Mouse (Mus musculus): ENCODE data around the gene Dbx1. TPM values are rescaled to one million over a fixed set of nuclear protein-coding genes. Genes with fewer than 3 reads are reported as not detected.

Dbx1 gene
- polyA plus RNA-seq (2014; fragmentation: Nextera tagmentation; extraction: Ambion mirVana) = 1.3 and 12.9 TPM in 2 replicates

- WGBS = under 1% methylated on average over 31 of the region's 33 CpGs
- Histone ChIP-seq H3K4me2 (replicated peaks) (no peak within 1 kb of the TSS), H3K9me3 (ENCODE audit: control insufficient read depth, low read length) (no peaks in the 10 kb centered on the region), H3K9ac (no peak within 1 kb of the TSS), H3K4me1 (replicated peaks; ENCODE audit: control insufficient read depth, insufficient read depth, low read length) (peaks cover 11% of the 10 kb centered on the region; the same call in 1 of the 2 replicates), H3K27ac (no peak within 1 kb of the TSS), H3K4me3 (replicated peaks; ENCODE audit: low read length) (peak within 1 kb of the TSS; percentile 6; the same call in 1 of the 2 replicates), H3K36me3 (replicated peaks; ENCODE audit: control insufficient read depth, insufficient read depth) (no peaks in the 10 kb centered on the region), H3K27me3 (ENCODE audit: control insufficient read depth, insufficient read depth, low read length) (peaks cover 94% of the 10 kb centered on the region)
- ATAC-seq (ENCODE audit: low FRiP score) = peak; percentile 44; the same call in 1 of the 2 replicates
- no peak for DNase-seq (ENCODE audit: low spot score)
These were observed at the start of gene Dbx1 for GRCm38 (mm10) chr7:49636491-49637115. Dbx1 (minus strand) TSS chr7:49636849.

GRCm38 (mm10) chr7:49678826-49679377 lies 42.3 kb upstream of the Dbx1 start:
- H3K36me3 ChIP-seq (replicated peaks; ENCODE audit: control insufficient read depth, insufficient read depth) = no peaks in the 10 kb centered on the region
- no peaks in the 10 kb centered on the region for H3K9me3 ChIP-seq (ENCODE audit: control insufficient read depth, low read length)
- ATAC-seq (ENCODE audit: low FRiP score) = no peak
- 8% methylated on average over 9 of the region's 9 CpGs for WGBS
- H3K4me3 ChIP-seq (replicated peaks; ENCODE audit: low read length) = no peak overlapping the region
- no peak overlapping the region for H3K9ac ChIP-seq
- H3K27ac ChIP-seq = no peak overlapping the region
- peaks cover 99% of the 10 kb centered on the region for H3K27me3 ChIP-seq (ENCODE audit: control insufficient read depth, insufficient read depth, low read length)
- H3K4me2 ChIP-seq (replicated peaks) = no peak overlapping the region
- DNase-seq (ENCODE audit: low spot score) = no peak
- no peaks in the 10 kb centered on the region for H3K4me1 ChIP-seq (replicated peaks; ENCODE audit: control insufficient read depth, insufficient read depth, low read length)

- peak; percentile 55 for DNase-seq (ENCODE audit: low spot score)
- Histone ChIP-seq H3K27ac (no peak overlapping the region), H3K36me3 (replicated peaks; ENCODE audit: control insufficient read depth, insufficient read depth) (no peaks in the 10 kb centered on the region), H3K9me3 (ENCODE audit: control insufficient read depth, low read length) (no peaks in the 10 kb centered on the region), H3K27me3 (ENCODE audit: control insufficient read depth, insufficient read depth, low read length) (peaks cover 99% of the 10 kb centered on the region), H3K4me2 (replicated peaks) (no peak overlapping the region), H3K9ac (no peak overlapping the region), H3K4me1 (replicated peaks; ENCODE audit: control insufficient read depth, insufficient read depth, low read length) (no peaks in the 10 kb centered on the region), H3K4me3 (replicated peaks; ENCODE audit: low read length) (no peak overlapping the region)
- no peak for ATAC-seq (ENCODE audit: low FRiP score)
- WGBS = 1% methylated on average over 22 of the region's 22 CpGs
These were observed 41.6 kb upstream of the Dbx1 start for GRCm38 (mm10) chr7:49678100-49678825.

GRCm38 (mm10) chr7:49677166-49677565 lies 40.5 kb upstream of the Dbx1 start:
- H3K36me3 ChIP-seq (replicated peaks; ENCODE audit: control insufficient read depth, insufficient read depth) = no peaks in the 10 kb centered on the region
- H3K4me1 ChIP-seq (replicated peaks; ENCODE audit: control insufficient read depth, insufficient read depth, low read length) = no peaks in the 10 kb centered on the region
- H3K4me3 ChIP-seq (replicated peaks; ENCODE audit: low read length) = no peak overlapping the region
- no peak for ATAC-seq (ENCODE audit: low FRiP score)
- WGBS = 2% methylated on average over 9 of the region's 9 CpGs
- no peak overlapping the region for H3K27ac ChIP-seq
- H3K4me2 ChIP-seq (replicated peaks) = no peak overlapping the region
- no peak overlapping the region for H3K9ac ChIP-seq
- no peak for DNase-seq (ENCODE audit: low spot score)
- H3K27me3 ChIP-seq (ENCODE audit: control insufficient read depth, insufficient read depth, low read length) = peaks cover 98% of the 10 kb centered on the region
- no peaks in the 10 kb centered on the region for H3K9me3 ChIP-seq (ENCODE audit: control insufficient read depth, low read length)

- ATAC-seq (ENCODE audit: low FRiP score) = no peak
- no peaks in the 10 kb centered on the region for H3K9me3 ChIP-seq (ENCODE audit: control insufficient read depth, low read length)
- H3K9ac ChIP-seq = no peak overlapping the region
- H3K27ac ChIP-seq = no peak overlapping the region
- H3K4me1 ChIP-seq (replicated peaks; ENCODE audit: control insufficient read depth, insufficient read depth, low read length) = no peaks in the 10 kb centered on the region
- peaks cover 98% of the 10 kb centered on the region for H3K27me3 ChIP-seq (ENCODE audit: control insufficient read depth, insufficient read depth, low read length)
- DNase-seq (ENCODE audit: low spot score) = no peak
- H3K4me2 ChIP-seq (replicated peaks) = no peak overlapping the region
- H3K4me3 ChIP-seq (replicated peaks; ENCODE audit: low read length) = no peak overlapping the region
- WGBS = 12% methylated on average over 5 of the region's 5 CpGs
- H3K36me3 ChIP-seq (replicated peaks; ENCODE audit: control insufficient read depth, insufficient read depth) = no peaks in the 10 kb centered on the region
These were observed 40.0 kb upstream of the Dbx1 start for GRCm38 (mm10) chr7:49676627-49677026.

GRCm38 (mm10) chr7:49668260-49668857 lies 31.7 kb upstream of the Dbx1 start:
- Histone ChIP-seq H3K4me2 (replicated peaks) (no peak overlapping the region), H3K36me3 (replicated peaks; ENCODE audit: control insufficient read depth, insufficient read depth) (no peaks in the 10 kb centered on the region), H3K4me3 (replicated peaks; ENCODE audit: low read length) (no peak overlapping the region), H3K4me1 (replicated peaks; ENCODE audit: control insufficient read depth, insufficient read depth, low read length) (no peaks in the 10 kb centered on the region), H3K27ac (no peak overlapping the region), H3K9me3 (ENCODE audit: control insufficient read depth, low read length) (no peaks in the 10 kb centered on the region), H3K9ac (no peak overlapping the region), H3K27me3 (ENCODE audit: control insufficient read depth, insufficient read depth, low read length) (peaks cover 97% of the 10 kb centered on the region)
- no peak for ATAC-seq (ENCODE audit: low FRiP score)
- DNase-seq (ENCODE audit: low spot score) = no peak
- 60% methylated on average over 13 of the region's 13 CpGs for WGBS

GRCm38 (mm10) chr7:49663575-49663974 lies 26.9 kb upstream of the Dbx1 start:
- H3K4me2 ChIP-seq (replicated peaks) = no peak overlapping the region
- no peak overlapping the region for H3K9ac ChIP-seq
- H3K4me3 ChIP-seq (replicated peaks; ENCODE audit: low read length) = no peak overlapping the region
- H3K27me3 ChIP-seq (ENCODE audit: control insufficient read depth, insufficient read depth, low read length) = peaks cover 97% of the 10 kb centered on the region
- H3K36me3 ChIP-seq (replicated peaks; ENCODE audit: control insufficient read depth, insufficient read depth) = no peaks in the 10 kb centered on the region
- no peaks in the 10 kb centered on the region for H3K4me1 ChIP-seq (replicated peaks; ENCODE audit: control insufficient read depth, insufficient read depth, low read length)
- ATAC-seq (ENCODE audit: low FRiP score) (no peak), DNase-seq (ENCODE audit: low spot score) (no peak)
- WGBS = 93% methylated on average over 3 of the region's 3 CpGs
- no peak overlapping the region for H3K27ac ChIP-seq
- no peaks in the 10 kb centered on the region for H3K9me3 ChIP-seq (ENCODE audit: control insufficient read depth, low read length)

- Histone ChIP-seq H3K4me2 (replicated peaks) (no peak overlapping the region), H3K27ac (no peak overlapping the region), H3K36me3 (replicated peaks; ENCODE audit: control insufficient read depth, insufficient read depth) (no peaks in the 10 kb centered on the region), H3K9me3 (ENCODE audit: control insufficient read depth, low read length) (no peaks in the 10 kb centered on the region), H3K9ac (no peak overlapping the region), H3K27me3 (ENCODE audit: control insufficient read depth, insufficient read depth, low read length) (peaks cover 97% of the 10 kb centered on the region), H3K4me1 (replicated peaks; ENCODE audit: control insufficient read depth, insufficient read depth, low read length) (no peaks in the 10 kb centered on the region), H3K4me3 (replicated peaks; ENCODE audit: low read length) (no peak overlapping the region)
- ATAC-seq (ENCODE audit: low FRiP score) = no peak
- no peak for DNase-seq (ENCODE audit: low spot score)
- 17% methylated on average over 7 of the region's 7 CpGs for WGBS
These were observed 25.9 kb upstream of the Dbx1 start for GRCm38 (mm10) chr7:49662492-49663026.

All from hindbrain, embryonic 14.5 days (tissue).